Mouse (Mus musculus): ENCODE measurements at regions not wholly inside any gene's neighbourhood (a gene's known extent, or its start where the extent isn't known, plus 50 kb on each side); places are given as distances from the start of the nearest gene placed in this dataset.

- no peak for TF ChIP-seq POLR2A (IDR thresholded peaks at IDR 0.05; ENCODE audit: low read depth, low read length)
- no peak for TF ChIP-seq CTCF (conservative IDR thresholded peaks at IDR 0.05 in 1 of 2, IDR thresholded peaks at IDR 0.05 in 1 of 2; ENCODE audit: low read depth in 2 of 2, low read length in 2 of 2)
- TF ChIP-seq USF1 (IDR thresholded peaks at IDR 0.05; ENCODE audit: low read depth, low read length), result no peak
- no peak for TF ChIP-seq TCF12 (IDR thresholded peaks at IDR 0.05; ENCODE audit: low read depth, low read length)
- TF ChIP-seq MAFK (IDR thresholded peaks at IDR 0.05; ENCODE audit: insufficient replicate concordance, low read length), result no peak
- TF ChIP-seq NRF1 (IDR thresholded peaks at IDR 0.05; ENCODE audit: low read depth, low read length), result no peak
- no peak for TF ChIP-seq ELF1 (IDR thresholded peaks at IDR 0.05; ENCODE audit: low read depth, low read length)
- TF ChIP-seq KAT2A (IDR thresholded peaks at IDR 0.05; ENCODE audit: insufficient replicate concordance, low read length), result no peak
- TF ChIP-seq RAD21 (IDR thresholded peaks at IDR 0.05; ENCODE audit: low read depth, low read length), result no peak
- no peak for TF ChIP-seq ZKSCAN1 (IDR thresholded peaks at IDR 0.05; ENCODE audit: borderline replicate concordance, low read depth, low read length)
- TF ChIP-seq MEF2A (IDR thresholded peaks at IDR 0.05; ENCODE audit: borderline replicate concordance, low read depth, low read length), result no peak
Observed at GRCm38 (mm10) chr3:20680944-20681494, 314.0 kb upstream of the Agtr1b start.
